Mouse (Mus musculus) CD4-positive, CD25-positive, alpha-beta regulatory T cell, adult 4 months (primary cell): Measurements from ENCODE around the gene Slc22a2. TPM values are rescaled to one million over a fixed set of nuclear protein-coding genes. Genes with fewer than 3 reads are reported as not detected.

Experiments used
- ATAC-seq: one replicate; pipeline ENCODE4 v1.8.0; 2017
- polyA plus RNA-seq, 2 experiments: library from polyadenylated mRNA; unstranded; fragments of 100-300 nt; shearing (Covaris generic); gene quantifications; one replicate each; pipeline ENCODE4 v1.2.1; 2017

Gene Slc22a2
- polyA plus RNA-seq, 2 experiments from 2014 or later: 6.0 to 7.5 TPM

DNA sequence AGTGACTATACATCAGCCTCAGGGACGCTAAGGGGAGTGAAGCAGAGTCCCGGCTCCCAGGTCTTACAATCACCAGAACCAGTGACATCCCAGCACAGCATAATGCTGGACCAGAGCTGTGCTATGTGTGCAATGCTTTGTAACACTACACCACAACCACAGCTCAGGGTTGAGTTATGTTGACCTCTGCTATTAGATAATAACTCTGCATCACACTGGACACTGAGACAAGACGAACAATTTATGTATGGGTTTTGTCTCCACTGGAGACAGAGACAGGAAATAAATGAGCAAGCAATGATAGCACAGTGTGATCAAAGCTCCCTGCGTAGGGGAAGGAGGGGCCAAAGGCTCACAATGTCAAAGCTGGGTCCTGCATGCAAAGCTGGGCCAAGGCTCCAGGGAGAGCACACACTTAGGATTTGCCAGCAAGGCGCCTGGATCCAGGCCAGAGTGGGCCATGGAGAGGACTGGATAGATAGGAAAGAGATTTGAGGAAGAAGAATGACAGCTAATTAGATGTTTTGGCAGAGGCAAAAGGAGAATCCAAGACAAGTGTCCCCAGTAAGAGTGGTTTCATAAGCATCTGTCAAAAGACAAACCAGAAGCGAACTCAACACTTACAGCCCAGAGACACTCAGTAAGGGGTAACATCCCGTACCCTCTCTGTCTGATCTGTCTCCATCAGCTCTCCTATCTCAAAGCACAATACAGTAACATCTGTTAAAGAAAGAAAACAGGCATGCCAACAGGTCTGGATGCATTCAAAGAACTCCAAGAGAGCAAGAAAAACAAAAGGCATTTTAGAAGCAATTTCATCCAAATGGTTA lies 48.1 kb downstream of the Slc22a2 start:
- ATAC-seq: peak; percentile 87

DNA sequence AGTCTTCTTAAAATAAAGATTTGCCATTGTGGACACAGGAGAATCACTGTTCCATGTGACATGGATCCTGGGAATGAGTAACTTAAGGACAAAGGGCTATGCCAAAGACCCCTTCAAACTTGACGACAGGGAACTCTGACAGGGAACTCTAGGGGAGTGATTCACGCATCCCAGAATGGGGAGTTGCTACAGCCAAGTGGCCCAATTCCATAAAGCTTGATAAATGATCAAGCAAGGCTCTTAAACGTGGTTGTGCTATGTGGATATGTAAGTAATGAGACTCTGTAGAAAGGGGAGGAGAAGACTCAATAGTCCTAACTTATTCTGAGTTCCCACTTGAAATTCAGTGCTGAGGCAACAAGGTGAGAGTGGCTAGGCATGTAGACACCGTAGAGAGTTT lies 50.9 kb downstream of the Slc22a2 start:
- ATAC-seq: no peak

DNA sequence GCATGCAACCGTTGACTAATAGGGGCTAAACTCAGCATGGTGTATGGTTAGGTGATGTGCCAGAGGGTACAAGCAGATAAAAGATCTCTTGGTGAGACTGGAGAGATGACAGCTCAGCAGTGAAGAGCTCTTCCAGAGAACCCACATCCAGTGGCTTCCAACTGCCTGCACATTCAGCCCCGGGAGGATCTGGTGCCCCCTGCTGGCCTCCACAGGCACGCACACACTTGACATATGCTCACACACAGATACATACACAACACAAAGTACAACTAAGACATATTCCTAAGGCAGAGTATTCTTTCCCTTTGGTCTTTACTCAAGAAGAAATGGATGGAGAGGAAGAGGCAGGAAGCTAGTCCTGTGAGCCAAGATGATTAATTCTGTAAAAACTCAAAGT lies 55.7 kb downstream of the Slc22a2 start:
- no peak for ATAC-seq

DNA sequence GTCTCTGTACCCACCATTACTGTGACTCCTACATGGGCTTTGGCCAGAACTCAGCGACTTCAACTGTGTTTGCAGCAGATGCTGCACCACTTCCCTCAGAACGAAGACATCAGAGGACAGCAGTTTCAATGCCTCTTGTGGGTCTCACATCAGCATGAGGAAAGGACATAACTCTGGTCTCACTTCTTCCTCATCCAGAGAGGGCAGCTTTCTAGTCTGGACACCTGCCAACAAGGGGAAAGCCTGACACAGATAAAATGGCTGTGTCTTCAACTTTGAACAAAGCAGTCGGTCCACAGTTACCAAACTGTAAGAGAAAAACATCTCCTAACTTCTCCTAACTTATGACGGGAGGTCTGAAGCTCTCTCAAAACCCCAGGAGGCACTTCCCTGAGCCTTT lies 57.2 kb downstream of the Slc22a2 start:
- ATAC-seq: no peak

DNA sequence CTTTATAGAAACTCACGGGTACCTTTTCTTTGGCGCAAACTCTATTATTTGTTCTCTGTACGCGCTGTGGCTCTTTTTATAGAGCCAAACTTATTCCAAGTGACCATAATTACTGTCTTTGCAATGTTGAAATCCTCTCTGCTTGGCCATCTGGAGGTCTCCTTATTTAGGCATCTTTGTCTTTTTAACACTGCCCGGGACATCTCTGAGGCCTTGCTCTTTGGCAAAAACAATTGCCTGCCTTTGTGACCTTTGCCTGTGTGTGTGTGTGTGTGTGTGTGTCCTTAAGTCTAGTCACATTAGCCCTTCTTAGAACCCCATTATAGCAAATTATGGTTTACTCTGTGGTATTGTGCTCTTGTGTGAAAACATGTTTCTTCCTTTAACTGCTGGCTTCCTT lies 61.5 kb downstream of the Slc22a2 start:
- ATAC-seq: no peak

DNA sequence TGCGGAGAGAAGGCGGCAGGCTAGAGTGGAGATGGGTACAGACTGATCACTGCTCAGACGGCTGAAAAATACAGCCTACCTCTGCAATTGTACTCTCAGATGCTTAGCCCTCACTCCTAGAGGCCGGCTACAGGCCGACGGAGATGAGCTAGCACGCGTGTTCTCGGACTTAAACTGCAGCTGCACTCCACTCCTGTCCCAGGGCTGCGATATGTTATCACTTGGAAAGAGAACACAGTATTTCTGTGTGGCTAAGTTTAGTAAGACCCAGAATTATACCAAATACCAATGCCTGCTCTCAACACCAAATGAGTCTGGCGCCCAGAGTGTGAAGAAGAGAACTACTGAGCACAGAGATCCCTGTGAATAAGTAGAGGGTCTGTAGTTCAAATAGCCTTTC lies 68.7 kb downstream of the Slc22a2 start:
- ATAC-seq: no peak

DNA sequence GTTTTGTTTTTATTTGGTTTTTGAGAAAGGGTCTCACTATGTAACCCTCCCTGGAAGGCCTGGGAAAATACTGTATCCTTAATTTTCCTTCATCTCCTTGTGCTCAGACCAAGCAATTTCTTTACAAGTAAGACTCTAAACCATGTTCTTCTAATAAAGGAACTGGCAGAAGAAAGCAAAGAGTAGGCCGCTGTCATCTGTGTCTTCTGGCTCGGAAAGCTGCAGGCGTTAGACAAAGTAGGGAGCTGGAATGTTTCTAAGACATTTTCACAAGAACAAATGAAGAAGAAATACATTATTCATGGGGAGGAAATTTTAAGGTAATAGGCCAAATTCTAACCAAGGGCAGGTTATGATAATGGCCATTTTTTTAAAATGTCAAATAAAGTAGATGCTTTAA lies 70.1 kb downstream of the Slc22a2 start:
- no peak for ATAC-seq

DNA sequence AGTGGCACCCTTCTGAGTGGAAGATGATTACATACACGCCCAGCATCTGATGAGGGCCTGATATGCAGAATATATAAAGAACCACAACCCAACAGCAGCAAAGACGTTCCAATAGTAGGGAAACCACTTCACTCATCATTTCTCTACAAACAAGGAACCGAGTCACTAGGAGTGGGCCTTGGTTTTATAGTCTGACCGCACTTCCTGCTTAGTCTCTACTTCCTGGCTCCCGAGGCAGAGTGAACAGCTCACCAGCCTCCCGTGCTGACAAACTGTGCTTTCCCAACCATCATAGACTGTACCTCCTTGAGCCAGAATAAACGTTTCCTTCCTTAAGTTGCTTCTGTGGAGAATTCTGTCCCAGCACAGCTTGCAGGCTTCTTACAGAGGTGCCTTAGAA lies 71.9 kb downstream of the Slc22a2 start:
- peak; percentile 96 for ATAC-seq

DNA sequence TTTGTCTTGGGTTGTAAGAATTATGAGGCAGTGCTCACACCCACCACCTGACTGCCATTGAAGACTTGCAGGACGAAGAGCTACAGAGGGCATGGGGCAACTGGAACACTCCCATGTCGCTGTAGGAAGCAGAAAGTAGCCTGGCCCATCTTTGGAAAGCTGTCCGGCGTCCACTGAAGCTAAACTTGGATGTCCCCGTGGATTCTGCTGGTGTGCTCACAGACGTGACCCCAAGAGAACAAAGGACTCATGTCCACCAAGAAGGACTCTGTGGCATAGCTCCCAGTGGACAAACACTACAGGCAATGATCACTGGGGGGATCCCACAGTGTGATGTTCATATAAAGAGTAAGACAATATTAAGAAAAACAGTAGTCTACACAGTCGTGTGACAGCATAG lies 74.9 kb downstream of the Slc22a2 start:
- ATAC-seq: no peak

DNA sequence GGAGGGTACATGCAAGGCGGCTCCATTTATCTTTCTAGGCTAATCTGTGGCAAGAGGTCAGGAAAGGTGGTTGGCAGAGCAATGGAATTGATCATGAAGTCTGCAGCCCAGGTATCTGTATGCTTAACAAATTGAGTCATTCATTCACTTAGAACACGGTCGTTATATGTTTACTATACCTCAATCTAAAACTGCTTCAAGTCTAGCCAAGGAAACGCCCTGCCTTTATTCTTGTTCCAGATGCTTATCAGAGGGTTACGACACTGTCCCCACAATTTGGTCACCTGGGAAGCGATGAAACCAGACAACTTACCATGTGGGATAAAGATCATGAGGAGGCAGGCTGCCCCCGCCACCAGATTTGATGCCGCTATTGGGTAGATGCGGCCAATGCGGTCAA lies 75.3 kb downstream of the Slc22a2 start:
- ATAC-seq: no peak

DNA sequence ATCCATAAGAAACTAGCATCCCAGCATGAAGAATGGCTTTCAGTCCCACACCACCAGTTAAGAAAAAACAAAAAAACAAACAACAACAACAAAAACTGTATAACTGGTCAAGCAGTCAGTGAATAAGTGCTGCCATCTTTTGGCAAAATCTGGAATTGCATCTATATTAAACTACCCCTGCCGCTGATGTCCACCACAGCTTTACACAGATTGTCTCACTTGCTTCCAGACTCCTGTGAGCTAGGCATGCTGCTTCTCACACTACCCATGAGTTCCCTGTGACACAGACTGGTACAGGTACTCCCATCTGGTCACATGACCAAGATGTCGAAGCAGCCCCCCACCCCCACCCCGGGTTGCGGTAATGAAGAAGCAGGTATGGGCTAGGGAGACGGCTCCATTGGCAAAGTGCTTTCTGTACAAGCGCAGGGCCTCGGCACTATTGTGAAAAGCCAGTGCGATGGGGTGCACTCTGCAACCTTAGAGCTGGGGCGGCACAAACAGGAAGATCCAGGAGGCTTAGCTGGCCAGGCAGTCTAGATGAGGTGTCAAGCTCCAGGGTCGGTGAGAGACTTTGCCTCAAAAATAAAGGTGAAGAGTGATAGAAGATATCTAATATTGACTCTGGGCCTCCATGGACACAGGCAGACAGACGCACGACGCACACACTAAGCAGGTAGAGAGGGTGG lies 76.8 kb downstream of the Slc22a2 start:
- ATAC-seq: no peak

DNA sequence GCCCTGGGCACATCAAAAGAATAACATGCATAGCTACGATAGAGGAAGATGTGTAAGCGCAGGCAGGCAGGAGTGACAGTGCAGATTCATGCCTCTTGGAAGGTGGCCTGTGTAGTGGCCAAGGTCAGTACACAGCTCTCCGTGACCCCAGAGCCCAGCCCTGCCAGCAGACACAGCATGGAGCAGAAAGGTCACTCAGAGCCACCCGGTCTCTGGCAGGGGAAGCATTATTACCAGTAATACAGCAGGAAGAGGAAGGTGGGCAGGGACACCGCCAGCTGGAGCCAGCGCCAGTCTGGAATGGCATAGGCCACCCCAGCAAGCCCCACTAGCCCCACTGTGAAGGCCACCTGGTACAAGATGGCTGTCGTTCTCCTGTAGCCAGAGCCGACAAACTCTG lies 80.2 kb downstream of the Slc22a2 start:
- ATAC-seq: no peak

DNA sequence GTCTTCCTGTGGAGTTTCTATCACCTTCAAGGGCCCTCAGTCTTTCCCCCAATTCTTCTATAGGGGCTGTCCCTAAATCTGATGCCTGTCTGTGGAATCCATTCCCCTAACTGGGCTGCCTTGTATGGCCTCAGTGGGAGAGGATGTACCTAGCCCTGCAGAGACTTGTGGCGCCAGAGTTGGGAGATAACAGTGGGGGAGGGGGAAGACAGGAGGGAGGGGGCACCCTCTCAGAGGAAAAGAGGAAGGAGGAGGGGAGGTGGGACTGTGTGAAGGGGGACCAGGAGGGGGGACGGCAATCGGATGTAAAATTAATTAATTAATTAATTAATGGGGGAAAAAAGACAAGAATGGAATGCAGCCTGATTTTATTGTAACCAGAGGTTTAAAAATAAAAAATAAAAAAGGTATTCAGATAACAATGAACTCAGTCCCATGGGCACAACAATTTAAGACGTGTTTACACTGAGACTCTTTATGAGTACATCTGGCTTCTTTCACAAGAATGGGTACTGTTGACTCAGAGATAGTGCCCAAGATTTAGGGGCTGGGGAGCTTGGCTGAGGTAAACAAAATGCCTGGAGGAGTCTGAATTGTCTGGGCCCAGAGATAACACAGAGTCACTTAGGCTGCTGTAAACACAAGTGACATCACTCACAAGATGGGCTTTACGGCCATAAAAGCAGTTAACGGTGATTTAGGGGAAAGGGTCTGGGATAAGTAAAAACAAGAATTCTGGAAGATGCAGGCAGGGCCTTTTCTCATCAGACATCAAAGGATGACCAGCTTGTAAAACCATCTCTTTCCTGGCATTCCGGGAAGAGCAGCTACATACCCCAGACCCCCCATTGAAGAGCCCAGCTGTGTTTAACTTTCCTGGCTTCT lies 84.8 kb downstream of the Slc22a2 start:
- ATAC-seq: no peak

DNA sequence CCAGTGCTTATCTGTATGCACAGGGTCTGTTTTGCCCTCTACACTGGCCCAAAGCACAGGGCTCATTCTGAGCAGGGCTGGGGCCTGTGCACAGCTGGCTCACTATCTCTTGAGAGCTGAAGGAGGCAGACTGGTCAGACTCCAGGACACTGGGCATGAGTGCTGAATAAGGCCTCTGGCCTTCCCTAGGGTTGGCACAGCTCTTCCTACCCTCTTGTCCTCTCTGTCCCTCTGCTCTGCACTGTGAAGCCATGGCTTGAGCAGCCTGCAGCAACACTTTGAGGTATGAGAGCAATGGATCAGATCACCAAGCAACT lies 85.4 kb downstream of the Slc22a2 start:
- no peak for ATAC-seq

DNA sequence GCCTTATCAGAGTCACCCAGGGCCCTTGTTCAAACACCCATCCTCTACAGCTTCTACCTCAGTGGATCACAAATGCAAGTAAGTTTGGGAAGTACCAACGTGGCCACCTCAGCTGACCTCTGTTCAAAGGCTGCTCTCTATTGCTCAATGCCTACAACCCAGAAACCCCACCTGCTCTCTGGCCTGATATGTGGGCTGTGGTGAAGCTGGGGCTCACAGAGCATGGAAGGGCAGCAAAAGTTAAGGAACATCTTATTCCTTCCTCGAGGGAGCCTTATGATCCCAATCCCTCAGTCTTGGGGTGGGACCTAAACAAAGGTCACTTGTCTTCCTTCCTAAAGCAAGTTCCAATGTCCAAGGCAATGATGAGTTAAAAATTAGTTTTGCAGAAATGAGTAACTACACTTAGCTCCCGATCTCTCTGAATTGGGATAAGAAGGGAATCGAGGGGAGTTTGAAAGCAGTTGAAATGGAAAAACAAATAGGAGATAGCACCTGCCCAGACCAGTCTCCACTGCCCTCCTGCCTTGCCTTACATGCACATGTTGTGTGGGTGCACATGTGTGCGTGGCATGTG lies 87.2 kb downstream of the Slc22a2 start:
- no peak for ATAC-seq

DNA sequence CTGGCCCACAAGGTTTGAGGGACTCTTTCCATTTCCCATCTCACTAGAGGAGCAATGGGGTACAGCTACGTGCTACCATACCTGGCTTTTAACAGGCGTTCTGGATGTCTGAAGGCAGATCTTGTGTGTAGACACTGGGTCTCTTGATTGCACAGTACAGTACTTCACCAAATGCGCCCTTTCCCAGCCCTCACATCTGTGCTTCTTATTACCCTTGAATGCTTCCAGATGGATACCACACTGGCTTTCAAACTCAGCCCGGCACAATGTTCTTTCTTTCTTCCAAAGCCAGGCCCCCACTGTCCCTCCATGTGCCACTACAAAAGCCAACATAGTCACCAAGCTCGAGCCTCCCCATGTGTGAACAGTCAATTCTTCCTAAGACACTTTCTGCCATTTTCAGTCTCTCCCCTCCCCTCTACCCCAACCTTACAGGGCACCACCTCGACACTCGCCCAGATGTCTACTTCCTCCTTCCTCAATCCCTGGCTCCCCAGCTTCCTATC lies 88.4 kb downstream of the Slc22a2 start:
- ATAC-seq: no peak

DNA sequence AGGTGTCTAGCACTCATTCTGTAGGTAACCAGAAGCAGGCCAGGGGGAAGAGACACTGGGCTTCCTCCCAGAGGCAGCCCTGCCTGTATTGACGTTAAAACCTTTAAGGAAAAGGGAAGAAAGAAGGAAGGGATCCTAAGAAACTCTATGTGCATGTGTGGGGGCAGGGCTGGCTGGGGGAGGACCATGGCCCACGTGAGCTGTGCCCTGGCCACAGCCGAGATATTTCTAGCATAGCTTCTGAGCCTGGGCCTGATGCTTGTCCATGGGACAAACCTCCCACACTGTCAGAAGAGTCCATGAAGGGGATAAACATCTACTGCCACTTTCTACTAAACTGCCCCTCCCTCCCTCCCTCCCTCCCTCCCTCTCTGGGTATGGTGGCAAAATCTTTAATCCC lies 89.9 kb downstream of the Slc22a2 start:
- no peak for ATAC-seq

DNA sequence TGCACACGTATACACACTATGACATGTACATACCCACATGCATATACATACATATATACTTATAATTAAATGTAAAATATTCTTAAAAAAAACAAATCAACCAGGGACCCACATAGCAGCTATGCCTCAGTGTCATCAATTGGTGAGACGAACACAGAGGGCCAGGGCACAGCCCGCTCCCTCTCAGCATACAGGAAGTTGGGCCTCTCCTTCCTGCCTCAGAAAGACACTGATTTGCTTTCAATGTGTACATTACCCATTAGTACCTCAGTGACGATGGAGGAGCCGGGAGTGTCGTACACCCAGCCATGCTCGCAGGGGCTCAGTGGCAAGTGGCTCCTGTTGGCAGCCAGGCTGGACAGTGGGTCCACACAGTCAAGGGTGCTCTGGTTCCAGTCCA lies 91.0 kb downstream of the Slc22a2 start:
- ATAC-seq: peak; percentile 80

DNA sequence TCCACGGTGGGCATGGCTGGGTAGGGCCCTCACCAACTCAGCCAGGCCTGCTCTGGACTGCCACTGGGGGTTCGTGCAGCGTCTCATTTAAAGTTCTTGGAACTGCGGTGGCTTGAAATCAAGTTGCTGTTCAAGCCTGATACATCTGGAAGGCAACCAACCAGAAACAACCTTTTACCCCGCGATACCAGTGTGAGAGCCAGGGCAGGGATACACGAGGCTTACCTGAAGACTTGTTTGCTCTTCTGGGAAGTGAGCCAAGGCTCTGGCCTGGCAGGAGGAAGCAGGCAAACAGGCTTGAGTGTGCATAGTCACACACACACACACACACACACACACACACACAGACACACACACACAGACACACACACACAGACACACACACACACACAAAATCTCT lies 91.7 kb downstream of the Slc22a2 start, which contains the start of gene Slc22a1:
TSS of gene Slc22a1 (minus strand) at position 184 of the 400 bp plus-strand sequence.
- no peak for ATAC-seq

DNA sequence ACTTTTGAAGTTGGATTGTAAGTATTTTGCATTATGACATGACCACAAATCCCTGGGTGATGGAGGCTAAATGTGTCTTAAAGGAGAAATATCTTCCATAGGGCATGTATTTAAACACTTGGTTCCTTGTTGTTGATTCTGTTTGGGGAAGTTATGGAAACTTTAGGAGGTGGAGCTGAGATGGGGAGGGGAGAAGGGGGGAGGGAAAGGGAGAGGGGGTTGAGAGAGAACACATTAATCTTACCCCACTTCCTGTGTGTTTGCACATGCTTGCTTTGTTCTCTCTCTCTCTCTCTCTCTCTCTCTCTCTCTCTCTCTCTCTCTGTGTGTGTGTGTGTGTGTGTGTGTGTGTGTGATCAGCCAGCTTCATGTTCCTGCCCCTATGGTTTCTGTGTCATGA lies 93.2 kb downstream of the Slc22a2 start:
- ATAC-seq: peak; percentile 69
